Mouse (Mus musculus): ENCODE data around the gene Spin2f.
"Not testable (repeated sequence)": the region's sequence is repeated elsewhere in the genome, so short reads cannot be mapped to it uniquely, and the experiment has no call there.

The Spin2f gene

GRCm38 (mm10) chrX:31253594-31253993, at the start of gene Spin2f:
Spin2f (plus strand) TSS chrX:31253894.
- not testable (repeated sequence) for DNase-seq

- DNase-seq, result not testable (repeated sequence)
These were observed 41.6 kb upstream of the Spin2f start for GRCm38 (mm10) chrX:31212136-31212535.

DNA sequence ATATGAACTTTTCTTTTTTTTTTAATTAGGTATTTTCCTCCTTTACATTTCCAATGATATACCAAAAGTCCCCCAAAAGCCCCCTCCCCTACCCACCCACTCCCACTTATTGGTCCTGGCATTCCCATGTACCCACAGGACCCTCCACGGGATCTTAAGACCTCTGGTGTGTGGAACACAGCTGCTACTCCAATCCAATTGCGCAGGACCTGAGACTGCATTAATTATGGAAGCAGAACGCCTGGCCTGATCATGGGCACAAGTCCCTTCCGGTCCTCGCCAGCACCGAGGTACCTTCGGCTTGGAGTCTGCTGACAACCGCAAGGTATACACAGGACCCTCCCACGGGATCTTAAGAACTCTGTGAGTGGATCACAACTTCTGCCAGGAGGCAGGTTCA, 30.2 kb upstream of the Spin2f start:
- DNase-seq, result not testable (repeated sequence)

GRCm38 (mm10) chrX:31235088-31235487, 18.6 kb upstream of the Spin2f start:
- not testable (repeated sequence) for DNase-seq

DNA sequence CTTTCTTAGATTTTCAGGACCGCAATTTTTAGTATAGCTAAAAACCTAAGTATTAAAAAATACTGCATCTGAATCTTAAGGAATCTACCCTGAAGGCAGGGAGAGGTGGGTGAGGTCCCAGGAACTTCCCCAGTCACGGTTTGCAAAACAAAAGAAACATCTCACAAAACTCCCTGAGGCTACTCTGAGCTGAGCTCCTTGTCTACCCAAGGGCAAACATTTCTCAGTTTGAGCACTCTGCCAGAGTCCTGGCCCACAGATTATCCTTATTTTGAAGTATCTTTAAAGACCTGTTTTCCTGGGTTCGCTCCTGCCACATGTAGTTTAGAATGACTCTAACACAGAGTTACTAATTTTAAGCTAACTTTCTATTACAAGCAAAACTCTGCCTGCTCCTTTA, 11.9 kb upstream of the Spin2f start:
- not testable (repeated sequence) for DNase-seq
